Mouse (Mus musculus) c-Kit-positive CD71-positive TER-119-positive erythroid progenitor cells, embryonic 14.5 days (primary cell): ENCODE results near the gene Tprg.

Experiments
- DNase-seq: peaks from one replicate; pipeline ENCODE4 v3.0.0-alpha.2; 2013; ENCODE audit warnings: low spot score

Tprg gene

GRCm38 (mm10) chr16:25333279-25334219, 46.9 kb downstream of the Tprg start:
- DNase-seq: no peak

GRCm38 (mm10) chr16:25335058-25335703, 48.6 kb downstream of the Tprg start:
- DNase-seq: no peak

GRCm38 (mm10) chr16:25349626-25350025, 63.0 kb downstream of the Tprg start:
- peak; percentile 5 for DNase-seq

- DNase-seq: no peak
These were observed 81.2 kb downstream of the Tprg start for GRCm38 (mm10) chr16:25367834-25368233.

- DNase-seq: no peak
These were observed 83.4 kb downstream of the Tprg start for GRCm38 (mm10) chr16:25369984-25370412.

GRCm38 (mm10) chr16:25374121-25374520, 87.5 kb downstream of the Tprg start:
- no peak for DNase-seq

GRCm38 (mm10) chr16:25374775-25375174, 88.2 kb downstream of the Tprg start:
- DNase-seq: no peak

GRCm38 (mm10) chr16:25376720-25377373, 90.2 kb downstream of the Tprg start:
- DNase-seq: peak; percentile 4

- DNase-seq: no peak
These were observed 91.1 kb downstream of the Tprg start for GRCm38 (mm10) chr16:25377695-25378094.

GRCm38 (mm10) chr16:25385498-25386192, 99.0 kb downstream of the Tprg start:
- DNase-seq: no peak

- no peak for DNase-seq
These were observed 108.1 kb downstream of the Tprg start for GRCm38 (mm10) chr16:25394676-25395075.

- no peak for DNase-seq
These were observed 117.5 kb downstream of the Tprg start for GRCm38 (mm10) chr16:25404156-25404555.

- no peak for DNase-seq
These were observed 120.7 kb downstream of the Tprg start for GRCm38 (mm10) chr16:25407204-25407886.

- no peak for DNase-seq
These were observed 121.4 kb downstream of the Tprg start for GRCm38 (mm10) chr16:25408032-25408431.

GRCm38 (mm10) chr16:25411307-25411706, 124.7 kb downstream of the Tprg start:
- no peak for DNase-seq

- DNase-seq: no peak
These were observed 127.3 kb downstream of the Tprg start for GRCm38 (mm10) chr16:25413885-25414284.

- DNase-seq: no peak
These were observed 128.6 kb downstream of the Tprg start for GRCm38 (mm10) chr16:25415186-25415585.

- DNase-seq: no peak
These were observed 131.4 kb downstream of the Tprg start for GRCm38 (mm10) chr16:25417875-25418630.

GRCm38 (mm10) chr16:25422997-25423396, 136.4 kb downstream of the Tprg start:
- DNase-seq: no peak

- no peak for DNase-seq
These were observed 137.4 kb downstream of the Tprg start for GRCm38 (mm10) chr16:25424001-25424400.

GRCm38 (mm10) chr16:25424915-25425314, 138.3 kb downstream of the Tprg start:
- DNase-seq: no peak
